Mouse (Mus musculus) bone marrow macrophage, adult 2 months (primary cell): ENCODE data around the gene Mbd6. TPM values are rescaled to one million over a fixed set of nuclear protein-coding genes. Genes with fewer than 3 reads are reported as not detected.

Experiments
- H3K27ac ChIP-seq: 2 replicates; pipeline ENCODE4 v1.5.1; 2012; ENCODE audit warnings: low read depth, low read length; ENCODE audit not compliant: insufficient read depth
- H3K4me1 ChIP-seq: 2 replicates; pipeline ENCODE4 v1.6.1; 2012; ENCODE audit warnings: low read length; ENCODE audit not compliant: control insufficient read depth, insufficient read depth
- H3K4me3 ChIP-seq: 2 replicates; pipeline ENCODE4 v1.5.1; 2012; ENCODE audit warnings: mild to moderate bottlenecking, low read length, moderate library complexity; ENCODE audit not compliant: insufficient read depth
- CTCF ChIP-seq: IDR thresholded peaks from 2 replicates; pipeline ENCODE4 v1.5.1; 2012; ENCODE audit warnings: low read depth, mild to moderate bottlenecking, low read length, moderate library complexity
- POLR2A ChIP-seq: IDR thresholded peaks from 2 replicates; pipeline ENCODE4 v1.6.1; 2012; ENCODE audit warnings: mild to moderate bottlenecking, low read depth, low read length, borderline replicate concordance
- polyA plus RNA-seq: library from polyadenylated mRNA; stranded (reverse); fragments of >200 nt; gene quantifications from 2 replicates; pipeline ENCODE4 v1.2.4, GENCODE M21; 2012; ENCODE audit not compliant: missing spikeins, insufficient read depth, insufficient read length

The Mbd6 gene
- polyA plus RNA-seq, 1 experiment, result 53.4 TPM

GRCm38 (mm10) chr10:127287936-127288293 lies 903 bp downstream of the Mbd6 start:
- Histone ChIP-seq H3K4me3 (peak overlapping the region; percentile 71), H3K27ac (peak overlapping the region; percentile 91), H3K4me1 (peaks cover 14% of the 10 kb centered on the region)
- no peak for TF ChIP-seq CTCF
- TF ChIP-seq POLR2A, result no peak

GRCm38 (mm10) chr10:127287271-127287935 lies 1.4 kb downstream of the Mbd6 start:
- TF ChIP-seq POLR2A, result no peak
- TF ChIP-seq CTCF, result no peak
- H3K4me3 ChIP-seq, result peak overlapping the region; percentile 71

GRCm38 (mm10) chr10:127286730-127287129 lies 2.1 kb downstream of the Mbd6 start:
- no peak overlapping the region for H3K27ac ChIP-seq
- H3K4me3 ChIP-seq, result peak overlapping the region; percentile 71
- peaks cover 12% of the 10 kb centered on the region for H3K4me1 ChIP-seq
- TF ChIP-seq POLR2A (no peak), CTCF (no peak)

More at GRCm38 (mm10) chr10:127287271-127287935, 1.4 kb downstream of the Mbd6 start:
- Histone ChIP-seq H3K27ac (peak overlapping the region; percentile 91), H3K4me1 (peaks cover 12% of the 10 kb centered on the region)

- peaks cover 12% of the 10 kb centered on the region for H3K4me1 ChIP-seq
- TF ChIP-seq CTCF (no peak), POLR2A (no peak)
- H3K27ac ChIP-seq, result no peak overlapping the region
- H3K4me3 ChIP-seq, result no peak overlapping the region
Measured at GRCm38 (mm10) chr10:127286194-127286593, 2.6 kb downstream of the Mbd6 start.

GRCm38 (mm10) chr10:127285644-127286043 lies 3.2 kb downstream of the Mbd6 start:
- H3K4me1 ChIP-seq, result peaks cover 12% of the 10 kb centered on the region
- no peak overlapping the region for H3K4me3 ChIP-seq
- TF ChIP-seq POLR2A (no peak), CTCF (no peak)
- H3K27ac ChIP-seq, result no peak overlapping the region

GRCm38 (mm10) chr10:127284724-127285500 lies 3.9 kb downstream of the Mbd6 start:
- TF ChIP-seq POLR2A, result no peak
- TF ChIP-seq CTCF, result no peak
- Histone ChIP-seq H3K4me1 (peaks cover 11% of the 10 kb centered on the region), H3K27ac (no peak overlapping the region), H3K4me3 (no peak overlapping the region)

- Histone ChIP-seq H3K4me3 (no peak overlapping the region), H3K4me1 (peaks cover 8% of the 10 kb centered on the region), H3K27ac (no peak overlapping the region)
- TF ChIP-seq POLR2A (no peak), CTCF (no peak)
Measured at GRCm38 (mm10) chr10:127284105-127284622, 4.7 kb downstream of the Mbd6 start.

- no peak for TF ChIP-seq CTCF
- no peak for TF ChIP-seq POLR2A
Measured at GRCm38 (mm10) chr10:127282620-127283215, 6.1 kb downstream of the Mbd6 start.

GRCm38 (mm10) chr10:127281316-127281715 lies 7.5 kb downstream of the Mbd6 start:
- Histone ChIP-seq H3K27ac (no peak overlapping the region), H3K4me1 (no peaks in the 10 kb centered on the region), H3K4me3 (no peak overlapping the region)
- TF ChIP-seq CTCF (no peak), POLR2A (no peak)

More at GRCm38 (mm10) chr10:127282620-127283215, 6.1 kb downstream of the Mbd6 start:
- Histone ChIP-seq H3K4me1 (peaks cover 8% of the 10 kb centered on the region), H3K27ac (no peak overlapping the region), H3K4me3 (no peak overlapping the region)
